Mouse (Mus musculus): ENCODE data around the gene Klkb1. TPM values are rescaled to one million over a fixed set of nuclear protein-coding genes. Genes with fewer than 3 reads are reported as not detected.
A peak's percentile ranks its signal among the peaks of the same experiment; 100 is the strongest.

Gene Klkb1
- polyA plus RNA-seq, 1 experiment from 2014 or later, result 0.04 TPM

GRCm38 (mm10) chr8:45266993-45267392 is 27.7 kb downstream of the Klkb1 start:
- ATAC-seq (ENCODE audit: low FRiP score, low read depth), result no peak
- no peak overlapping the region for H3K4me3 ChIP-seq
- H3K4me1 ChIP-seq (replicated peaks), result no peaks in the 10 kb centered on the region
- H3K4me2 ChIP-seq, result no peak overlapping the region
- H3K9me3 ChIP-seq, result no peaks in the 10 kb centered on the region
- 58% methylated on average over 8 of the region's 8 CpGs for WGBS
- H3K27ac ChIP-seq (replicated peaks), result no peak overlapping the region
- no peaks in the 10 kb centered on the region for H3K36me3 ChIP-seq
- no peak overlapping the region for H3K9ac ChIP-seq
- no peaks in the 10 kb centered on the region for H3K27me3 ChIP-seq

GRCm38 (mm10) chr8:45264918-45265317 is 29.7 kb downstream of the Klkb1 start:
- Histone ChIP-seq H3K4me3 (no peak overlapping the region), H3K27ac (replicated peaks) (no peak overlapping the region), H3K36me3 (no peaks in the 10 kb centered on the region), H3K9ac (no peak overlapping the region), H3K4me2 (no peak overlapping the region), H3K27me3 (no peaks in the 10 kb centered on the region), H3K9me3 (no peaks in the 10 kb centered on the region), H3K4me1 (replicated peaks) (no peaks in the 10 kb centered on the region)
- no peak for ATAC-seq (ENCODE audit: low FRiP score, low read depth)
- WGBS, result 92% methylated on average over 4 of the region's 4 CpGs

- no peak for ATAC-seq (ENCODE audit: low FRiP score, low read depth)
- Histone ChIP-seq H3K9ac (no peak overlapping the region), H3K27ac (replicated peaks) (no peak overlapping the region), H3K27me3 (no peaks in the 10 kb centered on the region), H3K9me3 (no peaks in the 10 kb centered on the region), H3K36me3 (no peaks in the 10 kb centered on the region), H3K4me3 (no peak overlapping the region), H3K4me1 (replicated peaks) (no peaks in the 10 kb centered on the region), H3K4me2 (no peak overlapping the region)
- 86% methylated on average over 3 of the region's 3 CpGs for WGBS
These were observed 31.8 kb downstream of the Klkb1 start for GRCm38 (mm10) chr8:45262851-45263250.

- Histone ChIP-seq H3K9ac (no peak within 1 kb of the TSS), H3K4me1 (replicated peaks) (no peaks in the 10 kb centered on the region), H3K27ac (replicated peaks) (no peak within 1 kb of the TSS), H3K36me3 (no peaks in the 10 kb centered on the region), H3K9me3 (no peaks in the 10 kb centered on the region), H3K4me3 (no peak within 1 kb of the TSS), H3K4me2 (no peak within 1 kb of the TSS), H3K27me3 (no peaks in the 10 kb centered on the region)
- WGBS, result 87% methylated on average over 10 of the region's 10 CpGs
- no peak for ATAC-seq (ENCODE audit: low FRiP score, low read depth)
These were observed 32.7 kb downstream of the Klkb1 start, which contains the start of gene F11 for GRCm38 (mm10) chr8:45261920-45262319. TSS of gene F11 (minus strand) at chr8:45262031.

DNA sequence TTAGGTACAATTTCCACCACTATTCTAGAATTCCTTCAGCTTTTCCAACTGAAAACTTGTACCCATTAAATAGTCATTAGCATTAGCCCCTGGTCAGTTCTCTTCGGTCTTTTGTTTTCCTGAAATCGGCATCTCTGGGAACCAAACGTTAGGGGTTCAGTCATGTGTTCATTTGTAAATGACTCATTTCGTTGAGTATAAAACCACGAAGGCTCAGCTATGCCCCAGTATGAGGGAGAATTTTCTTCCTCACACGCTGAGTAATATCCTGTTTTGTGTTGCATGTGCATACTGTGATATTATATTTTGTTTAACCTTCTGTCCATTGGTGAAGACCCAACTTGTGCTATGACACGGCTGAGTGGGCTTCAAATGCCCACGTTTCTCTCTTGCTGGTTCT is 36.2 kb downstream of the Klkb1 start:
- Histone ChIP-seq H3K27me3 (no peaks in the 10 kb centered on the region), H3K9me3 (no peaks in the 10 kb centered on the region), H3K4me3 (no peak overlapping the region), H3K36me3 (no peaks in the 10 kb centered on the region), H3K9ac (no peak overlapping the region), H3K27ac (replicated peaks) (no peak overlapping the region), H3K4me1 (replicated peaks) (no peaks in the 10 kb centered on the region), H3K4me2 (no peak overlapping the region)
- WGBS, result 71% methylated on average over 8 of the region's 8 CpGs
- no peak for ATAC-seq (ENCODE audit: low FRiP score, low read depth)

DNA sequence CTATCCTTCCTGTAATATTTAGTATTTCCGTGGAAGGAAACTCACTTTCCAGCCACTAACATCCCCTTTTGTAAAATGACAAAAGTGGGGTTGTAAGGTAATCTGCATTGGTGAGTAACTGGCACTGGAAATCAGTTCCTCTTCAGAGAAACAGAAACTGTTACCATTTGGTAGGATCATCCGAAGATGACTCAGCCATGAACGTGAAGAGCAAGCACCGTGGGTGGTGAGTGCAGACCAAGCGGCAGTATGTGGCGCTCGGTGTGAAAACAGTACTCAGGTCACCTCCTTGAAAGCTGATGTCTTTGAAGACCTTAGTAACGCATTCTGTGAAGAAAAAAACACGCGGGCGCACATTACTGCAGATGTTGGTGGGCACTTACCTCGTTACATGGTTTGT is 39.6 kb downstream of the Klkb1 start:
- H3K36me3 ChIP-seq, result no peaks in the 10 kb centered on the region
- no peak overlapping the region for H3K27ac ChIP-seq (replicated peaks)
- no peak for ATAC-seq (ENCODE audit: low FRiP score, low read depth)
- no peak overlapping the region for H3K4me2 ChIP-seq
- H3K4me1 ChIP-seq (replicated peaks), result no peaks in the 10 kb centered on the region
- H3K4me3 ChIP-seq, result no peak overlapping the region
- 83% methylated on average over 12 of the region's 12 CpGs for WGBS
- H3K27me3 ChIP-seq, result no peaks in the 10 kb centered on the region
- no peaks in the 10 kb centered on the region for H3K9me3 ChIP-seq
- H3K9ac ChIP-seq, result no peak overlapping the region

DNA sequence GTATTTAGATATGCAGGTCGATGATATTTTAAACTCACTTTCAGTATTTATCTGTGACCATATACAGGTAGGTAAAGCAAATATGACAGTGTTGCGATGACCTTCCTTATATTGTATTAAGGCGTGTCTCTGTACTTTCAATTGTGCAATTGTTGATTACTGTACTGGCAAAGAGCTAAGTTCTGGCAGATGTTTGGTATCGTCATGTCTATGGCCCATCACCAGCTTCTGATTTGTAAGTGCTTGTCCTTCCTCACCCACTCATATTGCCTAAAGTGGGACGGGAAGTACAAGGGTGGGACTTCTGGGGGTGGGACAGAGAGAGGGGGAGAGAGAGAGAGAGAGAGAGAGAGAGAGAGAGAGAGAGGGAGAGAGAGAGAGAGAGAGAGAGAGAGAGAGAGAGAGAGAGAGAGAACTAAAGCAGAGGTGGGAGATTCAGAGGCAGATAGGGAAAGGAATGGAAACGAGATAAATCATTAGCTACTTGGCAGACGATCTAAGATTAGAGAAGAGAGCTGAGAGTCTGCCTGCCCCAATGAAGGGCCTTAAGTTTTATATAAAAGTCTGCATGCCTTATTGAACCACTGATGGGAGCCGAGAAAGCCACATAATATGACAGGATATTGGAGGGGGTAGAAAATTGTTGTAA is 40.3 kb downstream of the Klkb1 start:
- Histone ChIP-seq H3K9ac (no peak overlapping the region), H3K27ac (replicated peaks) (no peak overlapping the region), H3K4me3 (no peak overlapping the region), H3K27me3 (no peaks in the 10 kb centered on the region), H3K4me2 (no peak overlapping the region), H3K36me3 (no peaks in the 10 kb centered on the region), H3K9me3 (no peaks in the 10 kb centered on the region), H3K4me1 (replicated peaks) (no peaks in the 10 kb centered on the region)
- ATAC-seq (ENCODE audit: low FRiP score, low read depth), result no peak
- WGBS, result 85% methylated on average over 8 of the region's 8 CpGs

- Histone ChIP-seq H3K27ac (replicated peaks) (no peak overlapping the region), H3K9ac (no peak overlapping the region), H3K36me3 (no peaks in the 10 kb centered on the region), H3K9me3 (no peaks in the 10 kb centered on the region), H3K27me3 (no peaks in the 10 kb centered on the region), H3K4me3 (no peak overlapping the region), H3K4me2 (no peak overlapping the region), H3K4me1 (replicated peaks) (no peaks in the 10 kb centered on the region)
- ATAC-seq (ENCODE audit: low FRiP score, low read depth), result no peak
- WGBS, result 97% methylated on average over 1 of the region's 1 CpGs
These were observed 41.1 kb downstream of the Klkb1 start for GRCm38 (mm10) chr8:45253586-45253985.

GRCm38 (mm10) chr8:45253111-45253510 is 41.5 kb downstream of the Klkb1 start:
- H3K9me3 ChIP-seq, result no peaks in the 10 kb centered on the region
- no peaks in the 10 kb centered on the region for H3K36me3 ChIP-seq
- ATAC-seq (ENCODE audit: low FRiP score, low read depth), result no peak
- no peaks in the 10 kb centered on the region for H3K4me1 ChIP-seq (replicated peaks)
- no peak overlapping the region for H3K27ac ChIP-seq (replicated peaks)
- no peaks in the 10 kb centered on the region for H3K27me3 ChIP-seq
- no peak overlapping the region for H3K4me2 ChIP-seq
- WGBS, result 70% methylated on average over 2 of the region's 2 CpGs
- no peak overlapping the region for H3K9ac ChIP-seq
- H3K4me3 ChIP-seq, result no peak overlapping the region

DNA sequence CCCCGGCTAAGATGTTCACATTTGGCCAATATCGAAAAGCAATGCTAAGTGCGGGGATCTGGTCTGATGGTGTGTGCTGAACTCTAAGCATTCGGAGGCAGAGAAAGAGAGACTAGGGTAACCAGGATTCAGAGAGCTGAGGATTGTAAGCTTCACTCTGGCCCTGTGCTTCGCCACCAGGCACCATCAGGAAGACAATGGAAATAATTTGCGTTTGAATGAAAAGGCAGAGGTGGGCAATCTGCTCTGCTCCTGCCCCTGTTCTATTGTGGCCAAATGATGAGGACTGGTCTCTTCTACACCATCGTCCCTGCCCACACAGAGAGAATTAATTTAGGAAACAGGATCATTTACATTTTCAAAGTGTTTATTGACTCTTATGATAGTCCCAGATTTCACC is 48.4 kb downstream of the Klkb1 start:
- Histone ChIP-seq H3K36me3 (no peaks in the 10 kb centered on the region), H3K9ac (no peak overlapping the region), H3K4me3 (no peak overlapping the region), H3K27ac (replicated peaks) (no peak overlapping the region), H3K9me3 (no peaks in the 10 kb centered on the region), H3K4me1 (replicated peaks) (no peaks in the 10 kb centered on the region), H3K4me2 (no peak overlapping the region), H3K27me3 (no peaks in the 10 kb centered on the region)
- no peak for ATAC-seq (ENCODE audit: low FRiP score, low read depth)
- WGBS, result 30% methylated on average over 7 of the region's 7 CpGs

DNA sequence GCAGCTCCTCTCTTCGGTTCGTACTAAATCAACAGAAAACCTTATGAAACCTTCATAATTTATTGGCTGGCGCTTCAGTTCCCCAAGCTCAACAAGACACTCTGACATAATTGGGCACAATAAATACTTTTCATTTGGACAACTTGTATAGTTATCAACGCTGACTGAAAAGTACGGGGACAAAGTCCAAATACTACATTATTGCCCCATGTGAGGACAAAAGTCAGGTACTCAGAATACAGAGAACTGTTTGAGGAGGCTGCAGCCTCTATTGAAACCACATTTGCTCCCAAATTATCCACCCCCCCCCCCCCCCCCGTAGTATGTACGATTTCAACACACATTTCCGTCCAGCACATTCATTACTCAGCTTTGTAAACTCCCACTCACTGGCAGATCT is 55.3 kb downstream of the Klkb1 start:
- ATAC-seq (ENCODE audit: low FRiP score, low read depth), result no peak
- no peak overlapping the region for H3K4me2 ChIP-seq
- no peaks in the 10 kb centered on the region for H3K27me3 ChIP-seq
- no peaks in the 10 kb centered on the region for H3K36me3 ChIP-seq
- no peaks in the 10 kb centered on the region for H3K9me3 ChIP-seq
- 87% methylated on average over 8 of the region's 8 CpGs for WGBS
- no peak overlapping the region for H3K4me3 ChIP-seq
- peaks cover 6% of the 10 kb centered on the region for H3K4me1 ChIP-seq (replicated peaks)
- no peak overlapping the region for H3K27ac ChIP-seq (replicated peaks)
- no peak overlapping the region for H3K9ac ChIP-seq

GRCm38 (mm10) chr8:45238282-45238681 is 56.4 kb downstream of the Klkb1 start:
- Histone ChIP-seq H3K4me2 (no peak overlapping the region), H3K36me3 (no peaks in the 10 kb centered on the region), H3K9ac (no peak overlapping the region), H3K27me3 (no peaks in the 10 kb centered on the region), H3K4me3 (no peak overlapping the region), H3K4me1 (replicated peaks) (peaks cover 6% of the 10 kb centered on the region), H3K27ac (replicated peaks) (no peak overlapping the region), H3K9me3 (no peaks in the 10 kb centered on the region)
- 31% methylated on average over 3 of the region's 3 CpGs for WGBS
- ATAC-seq (ENCODE audit: low FRiP score, low read depth), result peak; percentile 44; the same call in 1 of the 2 replicates
